In the genomic region with DNA sequence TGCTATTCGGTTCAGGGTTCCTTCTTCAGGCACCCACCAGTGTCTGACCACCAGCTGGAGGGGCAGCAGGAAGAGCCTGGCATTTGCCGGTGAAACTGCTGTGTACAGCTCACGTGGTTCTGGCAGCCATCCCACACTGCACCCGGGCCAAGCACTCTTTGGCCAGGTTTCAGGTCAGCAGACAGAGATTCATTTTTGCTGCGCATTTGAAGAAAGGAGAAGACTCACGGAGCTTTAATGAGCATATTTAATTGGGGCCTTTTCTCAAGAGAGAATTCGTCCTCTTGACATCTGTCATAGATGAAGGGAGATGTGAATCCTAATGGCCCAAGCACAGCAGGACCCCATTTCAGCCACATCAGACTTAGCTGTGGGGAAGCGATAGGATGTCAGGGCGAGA, we compare ENCODE assay signal across 9 mouse cellular contexts.
A peak's percentile ranks its signal among the peaks of the same experiment; 100 is the strongest.
DNase-seq lines count a peak whose midpoint lies in the region; ATAC-seq and TF ChIP-seq lines count a peak whose summit lies in the region.
"Had no signal": no experiment of that assay in that cellular context is flagged by ENCODE, and none has a peak within 500 bp of the region (broad histone marks: within the 10 kb centered on the region; RNA-seq: fewer than 3 reads in every experiment).

No protein-coding gene starts in this region.

- 7% methylated on average over 9 of the region's 9 CpGs for WGBS in cerebellum, adult 2 months

- TF ChIP-seq POLR2A in cerebellum, adult 2 months (IDR thresholded peaks at IDR 0.05; ENCODE audit: borderline replicate concordance, insufficient read depth, low read length), result no peak

- DNase-seq in left cerebral cortex, postnatal 10 days (ENCODE audit: extremely low spot score in 1 of 2, low spot score in 2 of 2), result peak; percentile 6 to 37
- DNase-seq in left cerebral cortex, adult 18-20 months (ENCODE audit: low spot score in 2 of 2), result no peak
- peak; percentile 74 for DNase-seq in adrenal gland, postnatal 10 days
- peak; percentile 91 for DNase-seq in cerebellum, adult 2 months
- DNase-seq in kidney, postnatal 10 days, result peak; percentile 52
- DNase-seq in embryo, embryonic 9.5 days (ENCODE audit: extremely low spot score), result no peak

- ATAC-seq in CD4-positive, CD25-positive, alpha-beta regulatory T cell, adult 4 months, result no peak
- ATAC-seq in inflammation-experienced regulatory T-cells, adult 6 months, result no peak

- no peaks in the 10 kb centered on the region for H3K27me3 ChIP-seq in cerebellum, adult 2 months (ENCODE audit: control insufficient read depth, insufficient read depth, low read length)

- no peak overlapping the region for H3K4me3 ChIP-seq in cerebellum, adult 2 months (replicated peaks; ENCODE audit: insufficient read depth, low read depth, low read length)

- no peak overlapping the region for H3K27ac ChIP-seq in cerebellum, adult 2 months (ENCODE audit: insufficient read depth, low read length)
- H3K27ac ChIP-seq: liver, embryonic 14.5 days had no signal

- intact Hi-C loops in left cerebral cortex, postnatal 10 days (cut with DNase I), result no loop called here

- TF ChIP-seq CTCF in cerebellum, adult 2 months (IDR thresholded peaks at IDR 0.05; ENCODE audit: borderline replicate concordance, insufficient read depth, low read depth, low read length), result no peak

- peaks cover 21% of the 10 kb centered on the region for H3K4me1 ChIP-seq in cerebellum, adult 2 months (ENCODE audit: control insufficient read depth, insufficient read depth, low read length)

Comparison
In these comparisons a context has a peak if more than half of its experiments do, and no peak if none do; other contexts are left out.
1. DNase-seq: peak in left cerebral cortex, postnatal 10 days (2 of 2), adrenal gland, postnatal 10 days (single experiment), cerebellum, adult 2 months (2 of 2) and kidney, postnatal 10 days (single experiment); none in left cerebral cortex, adult 18-20 months (0 of 2) and embryo, embryonic 9.5 days (single experiment).